Mouse (Mus musculus) neural tube, embryonic 14.5 days (tissue): ENCODE data around the gene Doc2g. TPM values are rescaled to one million over a fixed set of nuclear protein-coding genes. Genes with fewer than 3 reads are reported as not detected.
A peak's percentile ranks its signal among the peaks of the same experiment; 100 is the strongest.
"Not testable (repeated sequence)": the region's sequence is repeated elsewhere in the genome, so short reads cannot be mapped to it uniquely, and the experiment has no call there.

Source experiments
- ATAC-seq: fragments of 200-750 bp; cut with Nextera tagmentation; 2 replicates; pipeline ENCODE4 v1.8.0; 2017; ENCODE audit warnings: low read depth, mild to moderate bottlenecking, moderate TSS enrichment, moderate library complexity
- H3K27ac ChIP-seq: fragments of 300-500 bp; sonication (generic); 2 replicates; pipeline ENCODE4 v1.5.1; 2014; ENCODE audit warnings: low read depth, mild to moderate bottlenecking, control low read depth, low read length, moderate library complexity, mixed read lengths
- H3K27me3 ChIP-seq: fragments of 300-500 bp; sonication (generic); 2 replicates; pipeline ENCODE4 v1.6.1; 2014; ENCODE audit warnings: low read length; ENCODE audit not compliant: control insufficient read depth, insufficient read depth
- H3K36me3 ChIP-seq: fragments of 300-500 bp; sonication (generic); 2 replicates; pipeline ENCODE4 v1.6.1; 2014; ENCODE audit warnings: low read length, mixed read lengths; ENCODE audit not compliant: control insufficient read depth, insufficient read depth
- H3K4me1 ChIP-seq: fragments of 300-500 bp; sonication (generic); 2 replicates; pipeline ENCODE4 v1.6.1; 2014; ENCODE audit warnings: low read length; ENCODE audit not compliant: control insufficient read depth, insufficient read depth
- H3K4me2 ChIP-seq: fragments of 300-500 bp; sonication (generic); 2 replicates; pipeline ENCODE4 v1.6.1; 2014; ENCODE audit warnings: mild to moderate bottlenecking, low read depth, low read length, control low read depth
- H3K4me3 ChIP-seq: fragments of 300-500 bp; sonication (generic); 2 replicates; pipeline ENCODE4 v1.5.1; 2014; ENCODE audit warnings: low read depth, low read length, control low read depth, mixed read lengths
- H3K9ac ChIP-seq: fragments of 300-500 bp; sonication (generic); replicated peaks from 2 replicates; pipeline ENCODE4 v1.6.1; 2014; ENCODE audit warnings: low read depth, mild to moderate bottlenecking, control low read depth, low read length, mixed read lengths
- H3K9me3 ChIP-seq: fragments of 300-500 bp; sonication (generic); 2 replicates; pipeline ENCODE4 v1.6.1; 2016; ENCODE audit warnings: low read length; ENCODE audit not compliant: control insufficient read depth
- WGBS: fragments of 180-500 bp; shearing (Covaris S2); extraction: QIAGEN DNeasy Blood & Tissue Kit; methylation state at CpG from one replicate; pipeline ENCODE4 v1.1.7; 2014; 5-methylcytosine and 5-hydroxymethylcytosine counted together
- polyA plus RNA-seq: library from polyadenylated mRNA; unstranded; fragments of >200 nt; fragmentation: Nextera tagmentation; extraction: Ambion mirVana; gene quantifications from 2 replicates; pipeline ENCODE4 v1.2.1, GENCODE M21; 2014

Gene Doc2g
- polyA plus RNA-seq, 1 experiment from 2014 or later: 6.5 TPM

- Histone ChIP-seq H3K4me2 (no peak overlapping the region), H3K27ac (no peak overlapping the region), H3K9me3 (no peaks in the 10 kb centered on the region), H3K9ac (no peak overlapping the region), H3K4me3 (no peak overlapping the region), H3K4me1 (no peaks in the 10 kb centered on the region), H3K36me3 (no peaks in the 10 kb centered on the region), H3K27me3 (no peaks in the 10 kb centered on the region)
- WGBS: 79% methylated on average over 4 of the region's 4 CpGs
- ATAC-seq: no peak
These were observed 39.1 kb upstream of the Doc2g start for GRCm38 (mm10) chr19:3964030-3964429.

DNA sequence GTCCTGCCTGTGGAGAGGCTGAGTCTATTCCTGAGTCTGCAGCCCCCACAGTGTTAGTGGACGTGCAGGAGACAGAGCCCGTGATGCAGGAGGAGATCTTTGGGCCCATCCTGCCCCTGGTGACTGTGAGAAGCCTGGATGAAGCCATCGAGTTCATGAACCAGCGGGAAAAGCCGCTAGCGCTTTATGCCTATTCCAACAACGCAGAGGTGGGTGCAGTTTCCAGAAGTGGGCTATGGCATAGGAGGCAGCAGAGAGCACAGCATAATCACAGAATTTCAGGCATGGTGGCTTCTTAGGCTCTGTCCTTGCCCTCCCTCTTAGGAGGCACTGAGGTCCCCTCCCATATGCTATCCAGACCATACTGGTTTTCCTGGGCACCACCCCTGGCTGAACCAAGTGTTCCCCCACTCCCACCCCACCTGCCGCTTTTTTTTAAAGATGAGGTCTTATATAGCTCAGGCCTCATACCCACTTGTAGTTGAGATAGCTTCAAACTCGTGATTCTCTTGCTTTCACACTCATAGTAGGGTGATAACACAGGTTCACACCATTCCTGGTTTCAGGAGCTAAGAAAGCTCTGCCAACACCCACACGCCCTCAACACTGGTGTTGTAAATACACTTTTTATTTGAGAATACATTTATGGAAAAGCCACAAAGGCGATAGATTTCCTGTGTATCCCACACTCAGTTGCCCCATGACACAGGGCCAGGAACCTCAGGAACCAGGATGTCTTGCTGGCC is 36.6 kb upstream of the Doc2g start:
- no peak for ATAC-seq
- H3K9me3 ChIP-seq: no peaks in the 10 kb centered on the region
- H3K4me2 ChIP-seq: no peak overlapping the region
- no peaks in the 10 kb centered on the region for H3K4me1 ChIP-seq
- no peak overlapping the region for H3K4me3 ChIP-seq
- no peak overlapping the region for H3K9ac ChIP-seq
- H3K27ac ChIP-seq: no peak overlapping the region
- H3K27me3 ChIP-seq: no peaks in the 10 kb centered on the region
- H3K36me3 ChIP-seq: no peaks in the 10 kb centered on the region
- WGBS: 79% methylated on average over 11 of the region's 11 CpGs

GRCm38 (mm10) chr19:3967258-3967657 is 35.9 kb upstream of the Doc2g start:
- Histone ChIP-seq H3K9ac (no peak overlapping the region), H3K4me1 (no peaks in the 10 kb centered on the region), H3K36me3 (no peaks in the 10 kb centered on the region), H3K9me3 (no peaks in the 10 kb centered on the region), H3K27me3 (no peaks in the 10 kb centered on the region), H3K4me3 (no peak overlapping the region), H3K4me2 (no peak overlapping the region), H3K27ac (no peak overlapping the region)
- no peak for ATAC-seq
- 75% methylated on average over 3 of the region's 3 CpGs for WGBS

DNA sequence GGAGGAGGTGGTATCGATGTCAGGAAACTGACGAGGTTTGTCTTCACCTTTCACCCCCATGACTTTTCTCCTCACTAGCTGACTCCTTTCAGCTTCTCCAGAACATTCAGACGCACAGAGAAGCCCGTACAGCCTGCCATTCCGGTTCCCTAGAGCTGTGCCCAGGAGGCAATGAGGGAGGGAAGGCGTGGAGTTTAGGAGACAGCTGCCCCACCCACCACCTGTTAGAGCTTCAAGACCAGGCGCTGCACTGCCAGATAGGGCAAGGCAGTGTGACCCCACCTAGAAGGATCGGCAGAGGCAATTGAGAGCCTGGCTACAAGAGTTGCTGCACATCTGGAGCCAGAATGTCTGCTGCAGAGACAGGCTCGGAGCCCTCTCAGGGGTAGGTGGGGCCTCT is 30.9 kb upstream of the Doc2g start, which contains the start of gene Aldh3b2:
Aldh3b2 (plus strand) TSS at position 100 of the 400 bp plus-strand sequence.
- Histone ChIP-seq H3K9ac (no peak within 1 kb of the TSS), H3K9me3 (no peaks in the 10 kb centered on the region), H3K4me3 (no peak within 1 kb of the TSS), H3K36me3 (no peaks in the 10 kb centered on the region), H3K4me2 (no peak within 1 kb of the TSS), H3K4me1 (no peaks in the 10 kb centered on the region), H3K27me3 (no peaks in the 10 kb centered on the region), H3K27ac (no peak within 1 kb of the TSS)
- no peak for ATAC-seq
- WGBS: 49% methylated on average over 9 of the region's 9 CpGs

DNA sequence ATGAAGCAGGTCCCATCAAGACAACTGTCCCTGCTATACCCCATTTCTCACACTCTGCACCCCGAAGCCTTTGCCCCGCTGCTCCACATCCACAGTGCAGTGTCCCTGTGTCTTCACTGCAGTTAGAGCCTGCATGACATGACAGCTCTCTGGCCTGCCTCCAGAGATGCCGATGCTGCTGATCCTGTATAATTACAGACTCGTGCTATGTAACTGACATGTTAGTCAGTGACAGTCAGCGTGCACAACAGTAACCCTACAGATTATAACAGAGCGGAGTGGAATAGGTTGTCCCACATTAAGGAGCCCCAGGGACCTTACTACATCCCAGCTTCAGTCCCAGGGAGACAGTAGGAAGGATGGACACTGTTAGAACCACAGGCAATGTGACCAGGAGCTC is 28.5 kb upstream of the Doc2g start:
- whole genome bisulfite sequencing: 88% methylated on average over 6 of the region's 6 CpGs
- H3K9ac ChIP-seq, H3K4me3 ChIP-seq, H3K4me2 ChIP-seq, H3K27me3 ChIP-seq, H3K4me1 ChIP-seq, H3K36me3 ChIP-seq, H3K9me3 ChIP-seq, H3K27ac ChIP-seq, ATAC-seq: not testable (repeated sequence)

DNA sequence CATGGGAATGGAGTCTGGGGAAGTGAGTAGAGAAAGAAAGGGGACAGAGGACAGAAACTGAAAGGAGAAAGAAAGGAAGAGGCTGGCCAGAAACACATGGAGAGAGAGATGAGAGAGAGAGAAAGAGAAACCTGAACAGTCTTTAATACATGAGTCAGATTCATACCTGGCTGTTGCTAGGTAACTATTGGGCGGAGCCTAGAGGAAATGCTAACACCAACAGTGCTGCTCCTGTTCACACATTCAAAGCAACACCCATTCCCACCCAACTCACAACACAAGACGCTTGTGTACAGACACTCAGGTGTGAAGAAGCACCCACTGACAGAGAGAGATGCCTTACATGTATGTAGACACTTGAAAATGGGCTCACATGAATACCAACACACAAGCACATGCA is 27.2 kb upstream of the Doc2g start:
- Histone ChIP-seq H3K4me3 (no peak overlapping the region), H3K27me3 (no peaks in the 10 kb centered on the region), H3K27ac (no peak overlapping the region), H3K36me3 (no peaks in the 10 kb centered on the region), H3K9me3 (no peaks in the 10 kb centered on the region), H3K9ac (no peak overlapping the region), H3K4me1 (no peaks in the 10 kb centered on the region), H3K4me2 (no peak overlapping the region)
- ATAC-seq: no peak
- WGBS: 76% methylated on average over 2 of the region's 2 CpGs

DNA sequence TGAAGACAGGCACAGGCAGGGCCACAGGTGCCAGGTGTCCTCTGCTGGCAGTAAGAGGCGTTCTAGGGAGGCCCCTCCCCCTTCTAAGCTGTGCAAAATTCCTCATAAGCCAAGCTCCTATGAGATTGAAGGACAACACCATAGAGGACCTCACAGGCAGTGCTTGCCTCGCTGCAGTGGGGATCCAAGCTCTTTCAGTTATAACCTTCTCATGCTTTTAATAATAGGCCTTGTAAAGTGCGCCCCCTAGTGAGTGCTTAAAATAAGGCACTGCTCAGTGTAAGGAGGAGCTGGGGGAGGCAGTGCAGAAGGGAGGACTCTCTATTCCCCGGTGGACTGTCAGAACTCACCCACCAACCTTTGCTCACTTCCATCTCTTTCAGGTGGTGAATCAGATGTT is 22.8 kb upstream of the Doc2g start:
- WGBS: 16% methylated on average over 4 of the region's 4 CpGs
- Histone ChIP-seq H3K36me3 (no peaks in the 10 kb centered on the region), H3K4me1 (0 out of 2 replicates have a peak, but pooled peaks cover 2% of the 10 kb centered on the region), H3K9me3 (no peaks in the 10 kb centered on the region), H3K9ac (no peak overlapping the region), H3K4me3 (no peak overlapping the region), H3K4me2 (no peak overlapping the region), H3K27me3 (no peaks in the 10 kb centered on the region), H3K27ac (no peak overlapping the region)
- ATAC-seq: peak; percentile 63; the same call in 1 of the 2 replicates

GRCm38 (mm10) chr19:3980917-3981316 is 22.2 kb upstream of the Doc2g start:
- Histone ChIP-seq H3K27ac (no peak overlapping the region), H3K4me3 (no peak overlapping the region), H3K36me3 (no peaks in the 10 kb centered on the region), H3K27me3 (no peaks in the 10 kb centered on the region), H3K4me2 (no peak overlapping the region), H3K4me1 (0 out of 2 replicates have a peak, but pooled peaks cover 3% of the 10 kb centered on the region), H3K9ac (no peak overlapping the region), H3K9me3 (no peaks in the 10 kb centered on the region)
- ATAC-seq: no peak
- WGBS: 80% methylated on average over 9 of the region's 9 CpGs

DNA sequence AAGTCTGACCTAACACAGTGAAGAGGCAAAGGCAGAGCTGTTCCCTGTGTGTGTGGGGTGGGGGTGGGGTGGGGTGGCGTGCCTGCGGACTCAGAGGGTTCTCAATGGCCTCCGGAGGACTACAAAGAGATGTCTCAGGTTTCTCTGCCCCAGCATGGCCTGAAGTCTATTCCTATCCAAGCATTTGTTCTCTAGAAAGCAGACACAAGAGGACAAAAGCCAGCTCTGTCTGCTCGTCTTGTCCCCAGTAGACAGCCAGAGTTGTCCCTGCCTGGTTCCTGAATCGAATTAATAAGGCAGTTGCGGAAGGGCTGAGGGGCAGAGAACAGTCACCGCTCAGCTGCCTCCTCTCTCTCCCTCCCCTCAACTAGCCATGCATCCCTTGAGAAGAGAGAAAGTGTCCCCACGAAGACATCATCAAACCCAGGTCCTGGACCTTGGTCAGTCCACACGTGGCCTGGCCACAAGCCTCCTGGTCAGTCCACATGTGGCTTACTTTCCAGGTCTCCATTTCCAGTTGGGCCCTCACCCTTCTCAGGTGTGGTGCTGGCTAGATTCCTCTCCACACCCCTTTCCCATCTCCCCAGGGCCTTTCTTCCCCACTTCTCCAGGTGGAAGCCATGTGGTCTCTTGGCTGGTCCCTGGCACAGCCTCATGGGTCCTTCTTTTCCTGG is 19.4 kb upstream of the Doc2g start:
- WGBS: 42% methylated on average over 9 of the region's 9 CpGs
- no peak overlapping the region for H3K9ac ChIP-seq
- H3K9me3 ChIP-seq: no peaks in the 10 kb centered on the region
- 0 out of 2 replicates have a peak, but pooled peaks cover 3% of the 10 kb centered on the region for H3K4me1 ChIP-seq
- no peaks in the 10 kb centered on the region for H3K27me3 ChIP-seq
- no peak for ATAC-seq
- H3K4me3 ChIP-seq: no peak overlapping the region
- no peak overlapping the region for H3K4me2 ChIP-seq
- H3K36me3 ChIP-seq: no peaks in the 10 kb centered on the region
- H3K27ac ChIP-seq: no peak overlapping the region
